Mouse (Mus musculus): ENCODE results near the gene Iqcf3. TPM values are rescaled to one million over a fixed set of nuclear protein-coding genes. Genes with fewer than 3 reads are reported as not detected.
A peak's percentile ranks its signal among the peaks of the same experiment; 100 is the strongest.
"Not testable (repeated sequence)": the region's sequence is repeated elsewhere in the genome, so short reads cannot be mapped to it uniquely, and the experiment has no call there.

Gene Iqcf3
- polyA plus RNA-seq (2012; ENCODE audit: insufficient read depth, insufficient read length, low replicate concordance, missing spikeins) = not detected in 2 replicates

- TF ChIP-seq POLR2A (IDR thresholded peaks at IDR 0.05; ENCODE audit: insufficient read depth, low read depth, low read length) (no peak), CTCF (IDR thresholded peaks at IDR 0.05; ENCODE audit: insufficient read depth, low read depth, low read length) (no peak)
- WGBS = 92% methylated on average over 5 of the region's 5 CpGs
- Histone ChIP-seq H3K4me1 (ENCODE audit: control insufficient read depth, insufficient read depth, low read length) (no peaks in the 10 kb centered on the region), H3K4me3 (ENCODE audit: insufficient read depth, low read depth, low read length) (no peak within 1 kb of the TSS), H3K27ac (ENCODE audit: insufficient read depth, low read depth, low read length) (no peak within 1 kb of the TSS)
Measured at GRCm38 (mm10) chr9:106561531-106561930, at the start of gene Iqcf3. TSS of gene Iqcf3 (minus strand) at chr9:106561631.

GRCm38 (mm10) chr9:106610727-106611126, 49.3 kb upstream of the Iqcf3 start:
- Histone ChIP-seq H3K4me1 (ENCODE audit: control insufficient read depth, insufficient read depth, low read length) (no peaks in the 10 kb centered on the region), H3K4me3 (ENCODE audit: insufficient read depth, low read depth, low read length) (no peak overlapping the region), H3K27ac (ENCODE audit: insufficient read depth, low read depth, low read length) (no peak overlapping the region)
- TF ChIP-seq POLR2A (IDR thresholded peaks at IDR 0.05; ENCODE audit: insufficient read depth, low read depth, low read length) = no peak
- TF ChIP-seq CTCF (IDR thresholded peaks at IDR 0.05; ENCODE audit: insufficient read depth, low read depth, low read length) = no peak
- WGBS = 64% methylated on average over 4 of the region's 4 CpGs

- Histone ChIP-seq H3K4me1 (ENCODE audit: control insufficient read depth, insufficient read depth, low read length) (peaks cover 8% of the 10 kb centered on the region), H3K27ac (ENCODE audit: insufficient read depth, low read depth, low read length) (no peak overlapping the region), H3K4me3 (ENCODE audit: insufficient read depth, low read depth, low read length) (no peak overlapping the region)
- TF ChIP-seq CTCF (IDR thresholded peaks at IDR 0.05; ENCODE audit: insufficient read depth, low read depth, low read length) (peak; percentile 41; the same call in 1 of the 2 replicates), POLR2A (IDR thresholded peaks at IDR 0.05; ENCODE audit: insufficient read depth, low read depth, low read length) (no peak)
- 15% methylated on average over 8 of the region's 8 CpGs for WGBS
Measured at GRCm38 (mm10) chr9:106600546-106600945, 39.1 kb upstream of the Iqcf3 start.

- H3K4me1 ChIP-seq (ENCODE audit: control insufficient read depth, insufficient read depth, low read length) = peaks cover 16% of the 10 kb centered on the region
- TF ChIP-seq CTCF (IDR thresholded peaks at IDR 0.05; ENCODE audit: insufficient read depth, low read depth, low read length) = no peak
- no peak for TF ChIP-seq POLR2A (IDR thresholded peaks at IDR 0.05; ENCODE audit: insufficient read depth, low read depth, low read length)
- whole genome bisulfite sequencing = 57% methylated on average over 7 of the region's 7 CpGs
Measured at GRCm38 (mm10) chr9:106598466-106598865, 37.0 kb upstream of the Iqcf3 start.

DNA sequence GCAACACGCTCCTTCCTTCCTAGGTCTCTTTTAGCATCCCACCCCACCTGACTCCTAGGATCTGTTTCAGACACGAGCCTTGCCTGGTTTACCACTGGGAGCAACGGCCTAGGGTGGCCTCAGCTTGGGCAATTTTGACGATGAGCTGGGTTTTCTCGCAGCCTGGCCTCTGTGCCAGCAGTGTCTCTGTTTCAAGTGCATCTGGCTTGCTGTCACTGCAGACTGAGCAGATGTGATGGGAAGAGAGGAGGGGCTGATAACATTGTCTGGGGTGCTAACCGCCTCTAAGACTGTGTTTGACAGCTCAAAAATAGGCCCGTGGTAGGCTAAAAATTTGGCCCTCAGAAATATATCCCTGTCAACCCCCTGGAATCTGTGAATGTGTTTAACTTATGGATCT, 34.4 kb upstream of the Iqcf3 start:
- Histone ChIP-seq H3K4me1 (ENCODE audit: control insufficient read depth, insufficient read depth, low read length) (peaks cover 16% of the 10 kb centered on the region), H3K27ac (ENCODE audit: insufficient read depth, low read depth, low read length) (peak overlapping the region; percentile 91), H3K4me3 (ENCODE audit: insufficient read depth, low read depth, low read length) (no peak overlapping the region)
- TF ChIP-seq POLR2A (IDR thresholded peaks at IDR 0.05; ENCODE audit: insufficient read depth, low read depth, low read length) (no peak), CTCF (IDR thresholded peaks at IDR 0.05; ENCODE audit: insufficient read depth, low read depth, low read length) (no peak)
- 29% methylated on average over 7 of the region's 7 CpGs for WGBS

More at GRCm38 (mm10) chr9:106598466-106598865, 37.0 kb upstream of the Iqcf3 start:
- Histone ChIP-seq H3K4me3 (ENCODE audit: insufficient read depth, low read depth, low read length) (no peak overlapping the region), H3K27ac (ENCODE audit: insufficient read depth, low read depth, low read length) (no peak overlapping the region)

GRCm38 (mm10) chr9:106595402-106595801, 34.0 kb upstream of the Iqcf3 start:
- H3K4me3 ChIP-seq (ENCODE audit: insufficient read depth, low read depth, low read length) = not testable (repeated sequence)
- 15% methylated on average over 4 of the region's 4 CpGs for WGBS
- H3K27ac ChIP-seq (ENCODE audit: insufficient read depth, low read depth, low read length) = peak overlapping the region; percentile 91
- H3K4me1 ChIP-seq (ENCODE audit: control insufficient read depth, insufficient read depth, low read length) = peaks cover 16% of the 10 kb centered on the region

- H3K4me1 ChIP-seq (ENCODE audit: control insufficient read depth, insufficient read depth, low read length) = peaks cover 16% of the 10 kb centered on the region
Measured at GRCm38 (mm10) chr9:106592158-106592557, 30.7 kb upstream of the Iqcf3 start.

DNA sequence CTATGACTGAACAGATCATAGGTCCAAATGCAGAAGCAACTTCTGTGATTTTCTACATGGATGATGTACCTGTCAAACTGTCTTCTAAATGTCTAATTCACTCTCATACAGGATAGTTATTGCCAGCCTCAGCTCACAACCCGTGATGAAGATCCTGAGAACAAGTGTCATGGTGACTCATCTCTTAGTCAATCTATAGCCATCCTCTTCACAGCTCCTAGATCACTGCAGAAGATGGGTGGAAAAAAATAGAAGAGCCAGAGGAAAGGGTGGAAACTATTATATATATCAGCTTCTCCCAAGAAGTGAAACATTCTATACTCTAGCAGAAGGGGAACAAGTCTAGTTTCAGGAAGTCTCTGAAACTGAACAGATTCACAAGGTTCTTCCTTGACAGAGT, 21.1 kb upstream of the Iqcf3 start:
- TF ChIP-seq POLR2A (IDR thresholded peaks at IDR 0.05; ENCODE audit: insufficient read depth, low read depth, low read length) (no peak), CTCF (IDR thresholded peaks at IDR 0.05; ENCODE audit: insufficient read depth, low read depth, low read length) (no peak)
- no peak overlapping the region for H3K27ac ChIP-seq (ENCODE audit: insufficient read depth, low read depth, low read length)
- 71% methylated on average over 1 of the region's 1 CpGs for WGBS
- no peak overlapping the region for H3K4me3 ChIP-seq (ENCODE audit: insufficient read depth, low read depth, low read length)
- H3K4me1 ChIP-seq (ENCODE audit: control insufficient read depth, insufficient read depth, low read length) = no peaks in the 10 kb centered on the region

More at GRCm38 (mm10) chr9:106592158-106592557, 30.7 kb upstream of the Iqcf3 start:
- no peak overlapping the region for H3K4me3 ChIP-seq (ENCODE audit: insufficient read depth, low read depth, low read length)
- WGBS = 94% methylated on average over 5 of the region's 5 CpGs
- no peak for TF ChIP-seq POLR2A (IDR thresholded peaks at IDR 0.05; ENCODE audit: insufficient read depth, low read depth, low read length)
- TF ChIP-seq CTCF (IDR thresholded peaks at IDR 0.05; ENCODE audit: insufficient read depth, low read depth, low read length) = no peak
- no peak overlapping the region for H3K27ac ChIP-seq (ENCODE audit: insufficient read depth, low read depth, low read length)

GRCm38 (mm10) chr9:106580016-106580415, 18.6 kb upstream of the Iqcf3 start:
- WGBS = 81% methylated on average over 7 of the region's 7 CpGs
- Histone ChIP-seq H3K27ac (ENCODE audit: insufficient read depth, low read depth, low read length) (no peak overlapping the region), H3K4me1 (ENCODE audit: control insufficient read depth, insufficient read depth, low read length) (no peaks in the 10 kb centered on the region), H3K4me3 (ENCODE audit: insufficient read depth, low read depth, low read length) (no peak overlapping the region)
- TF ChIP-seq CTCF (IDR thresholded peaks at IDR 0.05; ENCODE audit: insufficient read depth, low read depth, low read length) (no peak), POLR2A (IDR thresholded peaks at IDR 0.05; ENCODE audit: insufficient read depth, low read depth, low read length) (no peak)

GRCm38 (mm10) chr9:106576112-106576511, 14.7 kb upstream of the Iqcf3 start:
- H3K27ac ChIP-seq (ENCODE audit: insufficient read depth, low read depth, low read length) = no peak overlapping the region
- H3K4me1 ChIP-seq (ENCODE audit: control insufficient read depth, insufficient read depth, low read length) = no peaks in the 10 kb centered on the region
- no peak overlapping the region for H3K4me3 ChIP-seq (ENCODE audit: insufficient read depth, low read depth, low read length)
- TF ChIP-seq POLR2A (IDR thresholded peaks at IDR 0.05; ENCODE audit: insufficient read depth, low read depth, low read length) (no peak), CTCF (IDR thresholded peaks at IDR 0.05; ENCODE audit: insufficient read depth, low read depth, low read length) (no peak)
- WGBS = 86% methylated on average over 2 of the region's 2 CpGs
